Mouse (Mus musculus) neural tube, embryonic 14.5 days (tissue): ENCODE data around the gene Nadsyn1. TPM values are rescaled to one million over a fixed set of nuclear protein-coding genes. Genes with fewer than 3 reads are reported as not detected.

Experiments
- ATAC-seq: fragments of 200-750 bp; cut with Nextera tagmentation; 2 replicates; pipeline ENCODE4 v1.8.0; 2017; ENCODE audit warnings: low read depth, mild to moderate bottlenecking, moderate TSS enrichment, moderate library complexity
- H3K27ac ChIP-seq: fragments of 300-500 bp; sonication (generic); 2 replicates; pipeline ENCODE4 v1.5.1; 2014; ENCODE audit warnings: low read depth, mild to moderate bottlenecking, control low read depth, low read length, moderate library complexity, mixed read lengths
- H3K27me3 ChIP-seq: fragments of 300-500 bp; sonication (generic); 2 replicates; pipeline ENCODE4 v1.6.1; 2014; ENCODE audit warnings: low read length; ENCODE audit not compliant: control insufficient read depth, insufficient read depth
- H3K36me3 ChIP-seq: fragments of 300-500 bp; sonication (generic); 2 replicates; pipeline ENCODE4 v1.6.1; 2014; ENCODE audit warnings: low read length, mixed read lengths; ENCODE audit not compliant: control insufficient read depth, insufficient read depth
- H3K4me1 ChIP-seq: fragments of 300-500 bp; sonication (generic); 2 replicates; pipeline ENCODE4 v1.6.1; 2014; ENCODE audit warnings: low read length; ENCODE audit not compliant: control insufficient read depth, insufficient read depth
- H3K4me2 ChIP-seq: fragments of 300-500 bp; sonication (generic); 2 replicates; pipeline ENCODE4 v1.6.1; 2014; ENCODE audit warnings: mild to moderate bottlenecking, low read depth, low read length, control low read depth
- H3K4me3 ChIP-seq: fragments of 300-500 bp; sonication (generic); 2 replicates; pipeline ENCODE4 v1.5.1; 2014; ENCODE audit warnings: low read depth, low read length, control low read depth, mixed read lengths
- H3K9ac ChIP-seq: fragments of 300-500 bp; sonication (generic); replicated peaks from 2 replicates; pipeline ENCODE4 v1.6.1; 2014; ENCODE audit warnings: low read depth, mild to moderate bottlenecking, control low read depth, low read length, mixed read lengths
- H3K9me3 ChIP-seq: fragments of 300-500 bp; sonication (generic); 2 replicates; pipeline ENCODE4 v1.6.1; 2016; ENCODE audit warnings: low read length; ENCODE audit not compliant: control insufficient read depth
- WGBS: fragments of 180-500 bp; shearing (Covaris S2); extraction: QIAGEN DNeasy Blood & Tissue Kit; methylation state at CpG from one replicate; pipeline ENCODE4 v1.1.7; 2014; 5-methylcytosine and 5-hydroxymethylcytosine counted together
- polyA plus RNA-seq: library from polyadenylated mRNA; unstranded; fragments of >200 nt; fragmentation: Nextera tagmentation; extraction: Ambion mirVana; gene quantifications from 2 replicates; pipeline ENCODE4 v1.2.1, GENCODE M21; 2014

The Nadsyn1 gene
- 5.3 and 6.7 TPM in 2 replicates for polyA plus RNA-seq

DNA sequence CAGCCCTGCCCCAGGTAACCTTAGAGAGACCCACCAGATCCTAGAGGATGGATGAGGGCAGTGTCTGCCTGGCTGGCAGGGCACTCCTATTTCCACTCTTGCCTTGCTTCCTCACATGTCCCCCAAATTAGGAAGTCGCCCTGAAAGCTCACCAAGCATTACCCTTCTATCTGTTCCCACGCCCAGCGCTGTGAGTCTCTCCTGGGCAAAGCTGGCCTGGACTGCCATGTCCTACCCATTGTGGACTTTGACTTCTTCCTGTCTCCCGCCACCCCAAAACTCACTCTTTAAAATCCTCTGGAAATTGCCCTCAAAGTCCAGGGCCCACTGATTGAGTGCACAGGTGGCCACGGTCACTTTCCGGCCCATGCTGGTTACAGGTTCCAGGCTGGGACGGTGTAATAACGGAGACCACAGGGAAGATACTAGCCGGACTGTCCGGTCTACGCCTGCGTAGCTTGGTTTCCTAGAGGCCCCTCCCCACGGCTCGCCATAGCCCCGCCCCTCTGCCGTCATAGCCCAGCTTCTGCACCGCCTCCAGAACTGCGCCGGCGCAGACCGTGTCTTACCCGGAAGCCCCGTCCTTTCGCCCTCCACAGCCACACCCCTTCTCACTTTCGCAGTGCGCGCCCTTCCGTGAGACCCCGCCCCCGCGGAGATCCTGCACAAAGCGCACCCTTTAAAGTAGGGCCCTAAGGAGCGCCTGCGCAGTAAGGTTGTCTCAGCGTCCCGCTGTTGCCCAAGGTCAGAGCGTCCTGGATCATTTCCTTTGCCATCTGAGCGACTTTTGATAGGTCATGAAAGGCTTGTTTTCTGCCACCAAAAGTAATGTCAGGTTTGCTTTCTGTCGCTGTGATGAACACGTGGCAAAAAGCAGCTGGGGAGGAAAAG, at the start of gene Nadsyn1, which contains the start of gene Dhcr7:
TSS of gene Nadsyn1 (minus strand) at position 475 of the 891 bp plus-strand sequence.
TSS of gene Dhcr7 (plus strand) at position 771 of the 891 bp plus-strand sequence.
- Histone ChIP-seq H3K9ac (peak within 1 kb of the TSS; percentile 61), H3K36me3 (no peaks in the 10 kb centered on the region), H3K9me3 (no peaks in the 10 kb centered on the region), H3K4me2 (peak within 1 kb of the TSS; percentile 66), H3K4me3 (peak within 1 kb of the TSS; percentile 43), H3K4me1 (peaks cover 10% of the 10 kb centered on the region), H3K27me3 (no peaks in the 10 kb centered on the region), H3K27ac (peak within 1 kb of the TSS; percentile 68)
- WGBS: under 1% methylated on average over 40 of the region's 40 CpGs
- ATAC-seq: peak; percentile 97

DNA sequence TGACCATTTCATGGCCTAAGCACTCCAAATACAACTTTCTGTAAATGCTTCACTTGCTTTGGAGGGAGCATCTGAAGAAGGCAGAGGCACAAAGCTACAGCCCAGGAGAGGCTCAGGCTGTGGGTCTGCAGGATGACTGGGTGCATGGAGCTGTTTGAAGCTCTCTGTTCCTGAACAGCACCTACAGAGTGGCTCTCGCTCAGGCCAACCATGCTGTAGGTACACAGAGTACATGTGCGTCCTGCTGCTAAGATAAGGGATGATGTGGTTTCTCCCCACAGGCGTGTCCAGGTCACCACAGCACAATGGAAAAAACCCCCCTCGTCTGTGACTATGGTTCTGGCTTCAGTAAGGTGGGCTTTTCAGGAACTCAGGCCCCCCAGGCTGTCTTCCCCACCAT, 46.2 kb upstream of the Nadsyn1 start:
- WGBS: 87% methylated on average over 4 of the region's 4 CpGs
- ATAC-seq: no peak

DNA sequence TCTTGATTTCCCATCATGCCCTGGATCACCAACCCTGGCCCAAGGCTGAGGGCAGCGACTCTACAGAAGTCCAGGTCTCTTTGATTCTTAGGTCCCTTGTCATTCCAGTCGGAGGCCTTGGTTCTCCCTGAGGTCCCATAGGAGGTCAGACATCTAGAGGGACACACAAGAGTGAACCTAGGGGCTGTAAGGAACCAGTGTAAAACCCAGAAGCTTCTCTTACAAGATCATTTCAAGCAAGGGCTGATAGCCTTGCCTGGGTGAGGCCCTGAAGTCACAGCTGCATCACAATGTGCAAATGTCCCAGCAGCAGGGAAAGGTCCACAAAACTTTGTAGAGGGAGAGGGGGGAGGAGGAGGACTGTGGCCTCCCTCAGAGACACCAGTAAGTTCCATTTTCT, 43.9 kb upstream of the Nadsyn1 start, which contains the start of gene Gm498:
TSS of gene Gm498 (plus strand) at position 301 of the 400 bp plus-strand sequence.
- no peak for ATAC-seq

More for the DNA sequence above, 46.2 kb upstream of the Nadsyn1 start:
- Histone ChIP-seq H3K4me1 (no peaks in the 10 kb centered on the region), H3K27ac (no peak overlapping the region), H3K9me3 (no peaks in the 10 kb centered on the region), H3K9ac (no peak overlapping the region), H3K4me2 (no peak overlapping the region), H3K27me3 (no peaks in the 10 kb centered on the region), H3K36me3 (no peaks in the 10 kb centered on the region), H3K4me3 (no peak overlapping the region)

DNA sequence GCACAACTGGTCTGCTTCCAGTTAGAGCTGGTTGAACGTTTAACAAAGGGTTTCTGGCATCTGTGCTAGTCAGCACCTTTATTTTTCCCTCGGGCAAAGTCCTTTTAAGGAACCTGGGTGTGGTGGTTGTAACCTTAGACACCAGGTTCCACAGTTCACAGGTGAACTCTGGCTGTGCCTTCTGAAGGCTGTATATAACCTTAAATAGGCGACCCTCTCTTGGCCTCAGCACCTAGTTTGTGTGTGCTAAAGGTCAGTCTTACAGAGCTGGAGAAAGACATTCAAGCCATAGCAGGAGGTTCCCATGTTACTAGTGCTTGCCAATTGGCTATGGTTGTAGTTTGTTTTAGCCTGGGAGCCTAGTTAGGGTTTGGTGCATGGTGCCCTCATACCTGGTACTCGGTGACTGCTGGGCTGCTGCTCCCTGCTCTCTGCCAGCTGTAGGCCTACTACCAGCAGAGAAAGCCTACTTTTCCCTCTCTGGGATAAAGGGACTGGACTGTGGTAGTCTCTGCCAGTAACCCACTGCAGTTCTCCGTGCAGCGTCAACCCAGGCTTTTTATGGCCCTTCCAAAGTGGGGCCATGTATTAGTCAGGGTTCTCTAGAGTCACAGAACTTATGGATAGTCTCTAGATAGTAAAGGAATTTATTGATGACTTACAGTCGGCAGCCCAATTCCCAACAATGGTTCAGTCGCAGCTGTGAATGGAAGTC, 26.3 kb upstream of the Nadsyn1 start:
- 89% methylated on average over 6 of the region's 8 CpGs for WGBS
- no peak overlapping the region for H3K9ac ChIP-seq
- ATAC-seq: no peak
- no peak overlapping the region for H3K27ac ChIP-seq
- no peaks in the 10 kb centered on the region for H3K27me3 ChIP-seq
- H3K4me1 ChIP-seq: no peaks in the 10 kb centered on the region
- H3K9me3 ChIP-seq: no peaks in the 10 kb centered on the region
- no peak overlapping the region for H3K4me3 ChIP-seq
- H3K4me2 ChIP-seq: no peak overlapping the region
- H3K36me3 ChIP-seq: peaks cover 47% of the 10 kb centered on the region

More for the DNA sequence above, 43.9 kb upstream of the Nadsyn1 start, which contains the start of gene Gm498:
- Histone ChIP-seq H3K27ac (no peak within 1 kb of the TSS), H3K4me2 (no peak within 1 kb of the TSS), H3K4me3 (no peak within 1 kb of the TSS), H3K9ac (no peak within 1 kb of the TSS), H3K36me3 (no peaks in the 10 kb centered on the region), H3K4me1 (no peaks in the 10 kb centered on the region), H3K27me3 (no peaks in the 10 kb centered on the region), H3K9me3 (no peaks in the 10 kb centered on the region)
- 85% methylated on average over 2 of the region's 2 CpGs for WGBS

DNA sequence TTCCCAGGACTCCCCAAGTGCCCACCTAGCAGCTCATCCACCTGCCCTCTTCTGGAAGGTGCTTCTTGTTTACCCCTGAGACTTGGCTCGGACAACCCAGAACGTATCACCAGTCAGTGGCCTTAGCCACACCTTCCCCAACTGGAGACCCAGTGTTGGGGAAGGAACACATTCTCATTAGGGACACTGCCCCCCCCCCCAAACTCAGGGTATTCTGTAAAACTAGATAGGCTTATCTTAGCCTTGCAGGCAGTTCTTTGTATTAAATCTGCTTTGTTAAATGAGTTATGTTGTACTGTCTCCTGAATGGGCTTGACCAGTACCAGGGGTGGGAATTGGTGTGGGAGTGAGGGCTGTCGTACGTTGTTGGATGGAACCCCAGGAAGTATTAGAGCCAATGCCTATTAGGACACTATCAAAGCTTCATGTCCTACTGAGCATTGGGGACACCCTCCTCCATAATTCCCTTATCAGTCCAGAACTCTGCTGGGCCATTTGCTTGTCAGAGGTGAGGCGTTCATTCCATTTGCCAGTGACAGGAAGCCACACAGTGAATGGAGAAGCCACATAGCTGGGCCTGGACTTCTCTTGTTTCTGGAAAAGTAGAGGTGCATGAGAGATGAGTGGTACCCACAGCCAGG, 25.6 kb upstream of the Nadsyn1 start:
- Histone ChIP-seq H3K4me1 (no peaks in the 10 kb centered on the region), H3K27me3 (no peaks in the 10 kb centered on the region), H3K27ac (no peak overlapping the region), H3K4me2 (no peak overlapping the region), H3K9me3 (no peaks in the 10 kb centered on the region), H3K36me3 (peaks cover 51% of the 10 kb centered on the region), H3K9ac (no peak overlapping the region), H3K4me3 (no peak overlapping the region)
- 93% methylated on average over 5 of the region's 5 CpGs for WGBS
- ATAC-seq: no peak

DNA sequence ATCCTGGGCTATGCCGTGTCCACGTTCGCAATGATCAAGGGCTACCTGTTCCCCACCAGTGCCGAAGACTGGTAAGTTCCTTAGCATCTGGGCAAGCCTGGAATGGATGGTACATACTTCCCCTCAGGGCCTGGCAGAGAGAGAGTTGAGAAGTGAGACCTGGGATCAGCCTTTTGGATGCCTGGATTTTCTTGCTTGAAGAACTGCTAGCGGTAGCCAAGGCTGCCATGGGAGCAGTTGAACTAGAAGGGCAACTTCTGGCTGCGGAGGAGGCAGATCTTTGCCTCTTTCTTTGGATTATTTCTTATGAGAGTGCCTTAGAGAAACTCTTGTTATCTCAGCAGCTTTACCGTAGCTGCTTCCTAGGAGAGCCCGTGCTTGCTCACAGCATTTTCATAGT, 18.7 kb upstream of the Nadsyn1 start:
- Histone ChIP-seq H3K4me2 (no peak overlapping the region), H3K36me3 (peaks cover 66% of the 10 kb centered on the region), H3K27me3 (no peaks in the 10 kb centered on the region), H3K9me3 (no peaks in the 10 kb centered on the region), H3K27ac (no peak overlapping the region), H3K4me3 (no peak overlapping the region), H3K4me1 (no peaks in the 10 kb centered on the region), H3K9ac (no peak overlapping the region)
- ATAC-seq: no peak
- 97% methylated on average over 8 of the region's 8 CpGs for WGBS

DNA sequence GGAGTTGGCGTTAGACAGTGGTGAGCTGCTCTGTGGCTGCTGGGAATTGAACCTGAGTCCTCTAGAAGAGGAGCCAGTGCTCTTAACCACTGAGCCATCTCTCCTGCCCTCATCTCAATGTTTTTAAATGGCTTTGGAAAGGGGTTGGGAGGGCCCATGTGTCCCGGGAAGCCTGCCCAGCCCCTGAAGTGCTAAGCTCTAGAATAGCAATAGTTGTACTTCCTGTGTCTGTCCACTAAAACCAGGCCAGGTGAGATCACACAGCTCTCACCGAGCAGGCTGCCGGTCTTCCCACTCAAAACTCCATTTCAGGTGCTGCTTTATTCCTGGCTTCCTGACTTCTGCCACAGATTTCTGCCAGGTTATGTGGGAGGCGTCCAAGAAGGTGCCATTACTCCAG, 17.5 kb upstream of the Nadsyn1 start:
- Histone ChIP-seq H3K36me3 (peaks cover 54% of the 10 kb centered on the region), H3K27ac (no peak overlapping the region), H3K4me1 (peaks cover 5% of the 10 kb centered on the region; the same call in 1 of the 2 replicates), H3K4me2 (no peak overlapping the region), H3K9ac (no peak overlapping the region), H3K9me3 (no peaks in the 10 kb centered on the region), H3K27me3 (no peaks in the 10 kb centered on the region), H3K4me3 (no peak overlapping the region)
- no peak for ATAC-seq
- WGBS: 96% methylated on average over 5 of the region's 5 CpGs

DNA sequence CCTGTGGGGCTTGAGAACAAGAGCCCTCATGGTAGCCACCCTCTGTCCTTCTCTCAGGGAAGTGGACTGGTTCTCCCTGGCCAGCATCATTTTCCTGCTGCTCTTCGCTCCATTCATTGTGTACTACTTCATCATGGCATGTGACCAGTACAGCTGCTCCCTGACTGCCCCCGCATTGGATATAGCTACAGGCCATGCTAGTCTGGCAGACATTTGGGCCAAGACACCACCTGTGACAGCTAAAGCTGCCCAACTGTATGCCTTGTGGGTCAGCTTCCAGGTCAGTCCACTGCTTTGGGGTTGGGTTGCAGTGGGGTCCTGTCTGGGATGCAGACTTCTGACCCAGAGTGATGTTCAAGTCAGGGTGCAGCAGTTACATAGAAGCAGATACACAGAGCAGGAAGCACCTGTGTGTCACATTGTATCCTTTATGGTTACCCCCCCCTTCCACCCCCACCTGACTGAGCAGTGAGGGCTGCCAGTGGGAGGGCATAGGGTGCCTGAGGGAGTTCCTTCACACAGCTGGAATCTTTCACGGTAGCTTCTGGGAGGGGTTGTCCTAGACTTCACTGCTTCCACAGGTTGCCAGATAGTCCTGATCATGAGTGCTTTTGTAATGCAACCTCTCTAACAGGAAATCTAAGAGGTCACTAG, 15.2 kb upstream of the Nadsyn1 start:
- no peak overlapping the region for H3K27ac ChIP-seq
- H3K4me2 ChIP-seq: no peak overlapping the region
- no peaks in the 10 kb centered on the region for H3K9me3 ChIP-seq
- peaks cover 15% of the 10 kb centered on the region; the same call in 1 of the 2 replicates for H3K4me1 ChIP-seq
- no peak for ATAC-seq
- H3K4me3 ChIP-seq: no peak overlapping the region
- no peak overlapping the region for H3K9ac ChIP-seq
- no peaks in the 10 kb centered on the region for H3K27me3 ChIP-seq
- 88% methylated on average over 3 of the region's 3 CpGs for WGBS
- peaks cover 34% of the 10 kb centered on the region for H3K36me3 ChIP-seq
